Mouse (Mus musculus) heart, postnatal 0 days (tissue): Measurements from ENCODE around the gene Reep1. TPM values are rescaled to one million over a fixed set of nuclear protein-coding genes. Genes with fewer than 3 reads are reported as not detected.

ENCODE experiments used
- ATAC-seq: fragments of 200-750 bp; cut with Nextera tagmentation; 2 replicates; pipeline ENCODE4 v1.8.0; 2017; ENCODE audit warnings: low read depth, moderate number of reproducible peaks, moderate library complexity; ENCODE audit not compliant: insufficient read depth
- DNase-seq: peaks from one replicate; pipeline ENCODE4 v3.0.0-alpha.2; 2016; ENCODE audit warnings: low spot score
- H3K27ac ChIP-seq: fragments of 300-500 bp; sonication (generic); 2 replicates; pipeline ENCODE4 v1.5.1; 2014; ENCODE audit warnings: low read depth, mild to moderate bottlenecking
- H3K27me3 ChIP-seq: fragments of 300-500 bp; sonication (generic); 2 replicates; pipeline ENCODE4 v1.6.1; 2014; ENCODE audit warnings: low read length, mixed read lengths; ENCODE audit not compliant: control insufficient read depth, insufficient read depth
- H3K36me3 ChIP-seq: fragments of 300-500 bp; sonication (generic); replicated peaks from 2 replicates; pipeline ENCODE4 v1.6.1; 2014; ENCODE audit warnings: low read length, mixed read lengths; ENCODE audit not compliant: control insufficient read depth, insufficient read depth
- H3K4me1 ChIP-seq: fragments of 300-500 bp; sonication (generic); 2 replicates; pipeline ENCODE4 v1.6.1; 2014; ENCODE audit warnings: antibody characterized with exemption; ENCODE audit not compliant: control insufficient read depth, insufficient read depth
- H3K4me2 ChIP-seq: fragments of 300-500 bp; sonication (generic); 2 replicates; pipeline ENCODE4 v1.6.1; 2014; ENCODE audit warnings: low read depth, mild to moderate bottlenecking, low read length, moderate library complexity
- H3K4me3 ChIP-seq: fragments of 300-500 bp; sonication (generic); 2 replicates; pipeline ENCODE4 v1.5.1; 2014; ENCODE audit warnings: low read depth, low read length
- H3K9ac ChIP-seq: fragments of 300-500 bp; sonication (generic); replicated peaks from 2 replicates; pipeline ENCODE4 v1.6.1; 2014; ENCODE audit warnings: low read depth, low read length, mixed read lengths
- H3K9me3 ChIP-seq: fragments of 300-500 bp; sonication (generic); replicated peaks from 2 replicates; pipeline ENCODE4 v1.6.1; 2016; ENCODE audit warnings: low read length; ENCODE audit not compliant: control insufficient read depth
- CTCF ChIP-seq: IDR thresholded peaks from 2 replicates; pipeline ENCODE4 v1.5.1; 2016; ENCODE audit warnings: antibody characterized with exemption, control low read depth, low read depth
- EP300 ChIP-seq: IDR thresholded peaks from 2 replicates; pipeline ENCODE4 v1.6.1; 2016; ENCODE audit warnings: antibody characterized with exemption, low read depth
- WGBS: fragments of 180-500 bp; shearing (Covaris S2); extraction: QIAGEN DNeasy Blood & Tissue Kit; methylation state at CpG from one replicate; pipeline ENCODE4 v1.1.7; 2014; 5-methylcytosine and 5-hydroxymethylcytosine counted together
- polyA plus RNA-seq: library from polyadenylated mRNA; unstranded; fragments of >200 nt; fragmentation: Nextera tagmentation; extraction: Ambion mirVana; gene quantifications from 2 replicates; pipeline ENCODE4 v1.2.1, GENCODE M21; 2015
- total RNA-seq: library from RNA; depleted of rRNA; stranded (reverse); fragments of >200 nt; gene quantifications from 2 replicates; pipeline ENCODE4 v1.2.3, GENCODE M21; 2014; ENCODE audit warnings: low replicate concordance

The Reep1 gene
- total and polyA plus RNA-seq, 2 experiments from 2014 or later: 11.4 to 32.1 TPM

GRCm38 (mm10) chr6:71757039-71757894, 49.9 kb downstream of the Reep1 start:
- no peaks in the 10 kb centered on the region for H3K9me3 ChIP-seq
- peak; percentile 88 for ATAC-seq

GRCm38 (mm10) chr6:71758780-71759179, 51.4 kb downstream of the Reep1 start:
- Histone ChIP-seq H3K36me3 (peaks cover 13% of the 10 kb centered on the region; the same call in 1 of the 2 replicates), H3K9me3 (no peaks in the 10 kb centered on the region), H3K9ac (no peak overlapping the region), H3K4me2 (no peak overlapping the region), H3K27ac (no peak overlapping the region), H3K27me3 (no peaks in the 10 kb centered on the region), H3K4me1 (peaks cover 19% of the 10 kb centered on the region; the same call in 1 of the 2 replicates), H3K4me3 (no peak overlapping the region)
- no peak for TF ChIP-seq EP300
- DNase-seq (no peak), ATAC-seq (no peak)
- WGBS: 87% methylated on average over 4 of the region's 4 CpGs

More at GRCm38 (mm10) chr6:71757039-71757894, 49.9 kb downstream of the Reep1 start:
- Histone ChIP-seq H3K36me3 (peaks cover 6% of the 10 kb centered on the region; the same call in 1 of the 2 replicates), H3K4me3 (peak overlapping the region; percentile 9; the same call in 1 of the 2 replicates), H3K27ac (peak overlapping the region; percentile 83), H3K4me1 (peaks cover 27% of the 10 kb centered on the region; the same call in 1 of the 2 replicates), H3K27me3 (no peaks in the 10 kb centered on the region), H3K9ac (no peak overlapping the region; the same call in 1 of the 2 replicates), H3K4me2 (peak overlapping the region; percentile 43)
- no peak for TF ChIP-seq CTCF
- peak; percentile 59 for DNase-seq
- WGBS: 34% methylated on average over 10 of the region's 10 CpGs

- no peak for ATAC-seq
- no peak for TF ChIP-seq EP300
- TF ChIP-seq CTCF: no peak
- 88% methylated on average over 6 of the region's 6 CpGs for WGBS
- Histone ChIP-seq H3K4me2 (no peak overlapping the region), H3K27ac (no peak overlapping the region), H3K4me3 (no peak overlapping the region), H3K27me3 (no peaks in the 10 kb centered on the region), H3K36me3 (peaks cover 13% of the 10 kb centered on the region; the same call in 1 of the 2 replicates), H3K9ac (no peak overlapping the region), H3K4me1 (peaks cover 19% of the 10 kb centered on the region; the same call in 1 of the 2 replicates), H3K9me3 (no peaks in the 10 kb centered on the region)
- DNase-seq: no peak
These were observed 52.7 kb downstream of the Reep1 start for GRCm38 (mm10) chr6:71760073-71760472.

- H3K4me1 ChIP-seq: no peaks in the 10 kb centered on the region
- no peak overlapping the region for H3K9ac ChIP-seq
- TF ChIP-seq CTCF (no peak), EP300 (no peak)
- no peak for ATAC-seq
- 34% methylated on average over 4 of the region's 4 CpGs for WGBS
- no peak overlapping the region for H3K4me3 ChIP-seq
- DNase-seq: no peak
- H3K27ac ChIP-seq: no peak overlapping the region
- no peaks in the 10 kb centered on the region for H3K27me3 ChIP-seq
- H3K9me3 ChIP-seq: no peaks in the 10 kb centered on the region
- H3K4me2 ChIP-seq: no peak overlapping the region
- H3K36me3 ChIP-seq: 0 out of 2 replicates have a peak, but pooled peaks cover 14% of the 10 kb centered on the region
These were observed 60.4 kb downstream of the Reep1 start for GRCm38 (mm10) chr6:71767761-71768160.

- Histone ChIP-seq H3K4me1 (no peaks in the 10 kb centered on the region), H3K9ac (no peak overlapping the region), H3K4me3 (no peak overlapping the region), H3K27me3 (no peaks in the 10 kb centered on the region), H3K9me3 (no peaks in the 10 kb centered on the region), H3K4me2 (no peak overlapping the region), H3K27ac (no peak overlapping the region), H3K36me3 (0 out of 2 replicates have a peak, but pooled peaks cover 13% of the 10 kb centered on the region)
- TF ChIP-seq CTCF (peak; percentile 29), EP300 (no peak)
- ATAC-seq: no peak
- 76% methylated on average over 12 of the region's 12 CpGs for WGBS
- DNase-seq: no peak
These were observed 62.7 kb downstream of the Reep1 start for GRCm38 (mm10) chr6:71769901-71770690.
